Mouse (Mus musculus): ENCODE measurements around the gene Ppp1r1c. TPM values are rescaled to one million over a fixed set of nuclear protein-coding genes. Genes with fewer than 3 reads are reported as not detected.

Ppp1r1c gene
- polyA plus RNA-seq, 1 experiment from 2014 or later, result 0.29 TPM

DNA sequence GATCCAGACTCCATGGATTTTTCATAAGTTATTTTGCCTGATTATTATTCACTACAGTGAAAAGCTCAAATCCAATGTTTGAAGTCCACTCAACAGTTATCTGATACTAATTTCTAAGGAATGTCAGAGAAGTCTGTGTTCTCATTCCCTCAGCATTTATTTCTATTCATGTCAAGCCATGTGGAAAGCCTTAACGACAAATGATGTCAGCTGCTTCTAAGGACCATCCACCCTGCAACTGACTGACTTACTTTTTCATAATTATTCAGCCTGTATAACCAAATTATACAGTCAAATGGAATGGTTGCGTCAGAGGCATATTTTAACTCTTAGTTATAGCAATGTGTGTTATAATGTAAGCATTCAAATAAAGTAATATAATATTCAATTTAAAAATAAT, 8.3 kb downstream of the Ppp1r1c start:
- Histone ChIP-seq H3K9me3 (ENCODE audit: control insufficient read depth, low read length) (no peaks in the 10 kb centered on the region), H3K4me3 (ENCODE audit: low read depth, low read length) (no peak overlapping the region), H3K4me2 (no peak overlapping the region), H3K36me3 (ENCODE audit: control insufficient read depth, insufficient read depth, low read length) (no peaks in the 10 kb centered on the region), H3K27ac (ENCODE audit: low read depth, low read length) (no peak overlapping the region), H3K4me1 (replicated peaks; ENCODE audit: control insufficient read depth, insufficient read depth, low read length) (no peaks in the 10 kb centered on the region), H3K9ac (ENCODE audit: low read depth, low read length) (no peak overlapping the region), H3K27me3 (replicated peaks; ENCODE audit: control insufficient read depth, insufficient read depth, low read length) (no peaks in the 10 kb centered on the region)
- WGBS, result 79% methylated on average over 2 of the region's 2 CpGs
- no peak for ATAC-seq (replicated peaks; ENCODE audit: low FRiP score)
- DNase-seq (ENCODE audit: low spot score), result no peak

- no peak overlapping the region for H3K9ac ChIP-seq (ENCODE audit: low read depth, low read length)
- ATAC-seq (replicated peaks; ENCODE audit: low FRiP score) (no peak), DNase-seq (ENCODE audit: low spot score) (no peak)
- no peak overlapping the region for H3K4me2 ChIP-seq
- H3K9me3 ChIP-seq (ENCODE audit: control insufficient read depth, low read length), result no peaks in the 10 kb centered on the region
- H3K4me1 ChIP-seq (replicated peaks; ENCODE audit: control insufficient read depth, insufficient read depth, low read length), result no peaks in the 10 kb centered on the region
- H3K36me3 ChIP-seq (ENCODE audit: control insufficient read depth, insufficient read depth, low read length), result no peaks in the 10 kb centered on the region
- no peak overlapping the region for H3K27ac ChIP-seq (ENCODE audit: low read depth, low read length)
- H3K27me3 ChIP-seq (replicated peaks; ENCODE audit: control insufficient read depth, insufficient read depth, low read length), result no peaks in the 10 kb centered on the region
- H3K4me3 ChIP-seq (ENCODE audit: low read depth, low read length), result no peak overlapping the region
Measured at GRCm38 (mm10) chr2:79717846-79718245, 10.3 kb downstream of the Ppp1r1c start.

DNA sequence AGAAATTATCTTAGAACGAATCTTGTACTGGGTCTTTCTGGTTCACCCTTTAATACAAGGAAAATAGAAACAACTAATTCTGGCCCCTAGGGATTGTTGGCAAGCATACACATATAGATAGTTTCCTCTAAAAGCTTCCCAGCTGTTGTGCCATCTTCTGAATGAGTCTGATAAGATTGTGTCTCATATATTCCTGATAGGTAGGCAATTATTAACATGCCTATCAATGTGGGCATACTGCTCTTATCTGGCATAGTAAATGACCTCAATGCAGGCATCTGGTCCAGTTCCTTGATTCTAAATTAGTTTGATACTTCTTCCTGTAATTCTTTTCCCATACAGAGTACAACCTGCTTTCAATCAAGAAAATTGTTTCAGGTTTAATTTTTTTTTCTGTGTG, 14.8 kb downstream of the Ppp1r1c start:
- Histone ChIP-seq H3K9me3 (ENCODE audit: control insufficient read depth, low read length) (no peaks in the 10 kb centered on the region), H3K27ac (ENCODE audit: low read depth, low read length) (no peak overlapping the region), H3K4me1 (replicated peaks; ENCODE audit: control insufficient read depth, insufficient read depth, low read length) (no peaks in the 10 kb centered on the region), H3K9ac (ENCODE audit: low read depth, low read length) (no peak overlapping the region), H3K27me3 (replicated peaks; ENCODE audit: control insufficient read depth, insufficient read depth, low read length) (no peaks in the 10 kb centered on the region), H3K36me3 (ENCODE audit: control insufficient read depth, insufficient read depth, low read length) (no peaks in the 10 kb centered on the region), H3K4me2 (no peak overlapping the region), H3K4me3 (ENCODE audit: low read depth, low read length) (no peak overlapping the region)
- ATAC-seq (replicated peaks; ENCODE audit: low FRiP score) (no peak), DNase-seq (ENCODE audit: low spot score) (no peak)
- 87% methylated on average over 1 of the region's 1 CpGs for WGBS

DNA sequence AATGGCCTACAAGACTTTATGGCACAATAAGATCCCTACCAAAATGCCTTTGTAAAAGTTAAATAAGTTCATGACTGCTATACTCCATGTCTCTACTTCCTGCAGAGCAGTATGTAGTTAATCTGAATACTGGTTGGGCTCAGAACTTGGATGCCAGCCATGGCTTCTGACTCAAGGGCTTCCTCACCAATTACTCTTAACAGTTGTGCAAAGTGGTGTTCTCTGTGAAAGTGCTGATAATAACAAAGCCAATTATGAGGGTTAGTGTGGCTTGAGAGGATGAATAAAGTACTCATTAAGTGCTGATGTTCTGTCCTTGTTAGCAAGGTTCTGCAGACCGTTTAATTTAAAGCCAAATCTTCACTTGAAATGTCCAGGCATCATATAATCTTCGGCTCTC, 31.4 kb downstream of the Ppp1r1c start:
- no peak overlapping the region for H3K4me2 ChIP-seq
- DNase-seq (ENCODE audit: low spot score) (no peak), ATAC-seq (replicated peaks; ENCODE audit: low FRiP score) (no peak)
- no peaks in the 10 kb centered on the region for H3K9me3 ChIP-seq (ENCODE audit: control insufficient read depth, low read length)
- H3K4me1 ChIP-seq (replicated peaks; ENCODE audit: control insufficient read depth, insufficient read depth, low read length), result no peaks in the 10 kb centered on the region
- 68% methylated on average over 2 of the region's 2 CpGs for WGBS
- no peak overlapping the region for H3K4me3 ChIP-seq (ENCODE audit: low read depth, low read length)
- no peaks in the 10 kb centered on the region for H3K27me3 ChIP-seq (replicated peaks; ENCODE audit: control insufficient read depth, insufficient read depth, low read length)
- no peak overlapping the region; the same call in 1 of the 2 replicates for H3K27ac ChIP-seq (ENCODE audit: low read depth, low read length)
- H3K9ac ChIP-seq (ENCODE audit: low read depth, low read length), result no peak overlapping the region
- no peaks in the 10 kb centered on the region for H3K36me3 ChIP-seq (ENCODE audit: control insufficient read depth, insufficient read depth, low read length)

DNA sequence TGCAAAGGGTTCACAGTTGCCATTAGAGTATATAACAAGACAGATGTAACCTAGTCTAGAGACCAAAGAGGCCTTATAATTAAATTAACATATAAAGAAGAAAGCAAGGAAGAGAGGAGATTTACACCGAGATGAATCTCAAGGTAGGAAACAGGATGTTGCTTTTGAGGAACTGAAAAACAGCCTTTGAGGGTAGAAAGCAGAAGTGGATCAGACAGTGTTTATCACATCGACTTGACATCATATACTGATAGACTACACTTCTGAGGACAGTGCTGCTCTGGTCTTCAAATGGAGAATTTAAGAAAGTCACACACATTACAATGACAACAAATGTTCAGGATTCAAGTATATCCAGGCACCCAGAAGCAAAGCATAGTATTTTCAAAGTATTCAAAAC, 34.4 kb downstream of the Ppp1r1c start:
- Histone ChIP-seq H3K4me2 (no peak overlapping the region), H3K27ac (ENCODE audit: low read depth, low read length) (no peak overlapping the region), H3K4me1 (replicated peaks; ENCODE audit: control insufficient read depth, insufficient read depth, low read length) (no peaks in the 10 kb centered on the region), H3K4me3 (ENCODE audit: low read depth, low read length) (no peak overlapping the region), H3K9ac (ENCODE audit: low read depth, low read length) (no peak overlapping the region), H3K36me3 (ENCODE audit: control insufficient read depth, insufficient read depth, low read length) (no peaks in the 10 kb centered on the region), H3K27me3 (replicated peaks; ENCODE audit: control insufficient read depth, insufficient read depth, low read length) (no peaks in the 10 kb centered on the region), H3K9me3 (ENCODE audit: control insufficient read depth, low read length) (no peaks in the 10 kb centered on the region)
- WGBS, result 37% methylated on average over 2 of the region's 2 CpGs
- ATAC-seq (replicated peaks; ENCODE audit: low FRiP score) (no peak), DNase-seq (ENCODE audit: low spot score) (no peak)

DNA sequence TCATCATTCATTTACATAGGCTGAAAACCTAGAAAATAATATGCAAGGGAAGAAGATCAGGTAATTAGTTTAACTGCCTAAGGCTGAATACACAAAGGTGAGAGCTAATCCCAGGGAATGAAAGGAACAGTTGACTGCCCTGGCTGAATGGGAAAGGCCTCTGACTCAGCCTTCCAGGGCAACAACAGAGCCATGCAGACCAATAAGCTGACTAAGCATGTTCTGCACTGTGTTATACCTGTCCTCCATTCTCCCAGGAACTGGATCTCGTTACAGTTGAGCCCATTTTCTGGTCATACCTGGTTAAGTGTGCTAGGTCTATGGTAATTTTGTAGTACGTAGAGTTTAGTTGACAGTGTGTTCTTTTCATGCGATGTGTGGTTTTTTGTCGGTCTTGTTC, 36.6 kb downstream of the Ppp1r1c start:
- no peaks in the 10 kb centered on the region for H3K4me1 ChIP-seq (replicated peaks; ENCODE audit: control insufficient read depth, insufficient read depth, low read length)
- no peak overlapping the region for H3K4me3 ChIP-seq (ENCODE audit: low read depth, low read length)
- H3K27ac ChIP-seq (ENCODE audit: low read depth, low read length), result no peak overlapping the region
- H3K27me3 ChIP-seq (replicated peaks; ENCODE audit: control insufficient read depth, insufficient read depth, low read length), result no peaks in the 10 kb centered on the region
- 92% methylated on average over 4 of the region's 4 CpGs for WGBS
- H3K9me3 ChIP-seq (ENCODE audit: control insufficient read depth, low read length), result no peaks in the 10 kb centered on the region
- no peak overlapping the region for H3K9ac ChIP-seq (ENCODE audit: low read depth, low read length)
- ATAC-seq (replicated peaks; ENCODE audit: low FRiP score) (no peak), DNase-seq (ENCODE audit: low spot score) (no peak)
- no peaks in the 10 kb centered on the region for H3K36me3 ChIP-seq (ENCODE audit: control insufficient read depth, insufficient read depth, low read length)
- H3K4me2 ChIP-seq, result no peak overlapping the region

DNA sequence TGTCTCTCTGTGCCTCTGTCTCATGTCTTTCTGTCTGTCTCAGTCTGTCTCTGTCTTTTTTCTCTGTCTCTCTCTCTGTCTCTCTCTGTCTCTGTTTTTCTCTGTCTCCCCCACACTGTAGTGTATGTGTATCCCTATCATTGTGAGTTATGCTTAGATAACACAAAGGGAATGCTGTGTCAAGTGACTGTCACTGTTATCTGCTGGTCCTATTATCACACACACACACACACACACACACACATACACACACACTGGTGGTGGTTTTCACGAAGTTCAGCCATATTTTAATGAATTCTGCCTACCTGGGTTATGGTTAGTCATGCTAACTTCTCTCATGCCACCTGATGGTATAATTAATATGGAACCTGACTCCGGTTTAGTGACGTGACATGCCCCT, 44.1 kb downstream of the Ppp1r1c start:
- DNase-seq (ENCODE audit: low spot score) (no peak), ATAC-seq (replicated peaks; ENCODE audit: low FRiP score) (peak; percentile 90)
- Histone ChIP-seq H3K27me3 (replicated peaks; ENCODE audit: control insufficient read depth, insufficient read depth, low read length) (no peaks in the 10 kb centered on the region), H3K27ac (ENCODE audit: low read depth, low read length) (no peak overlapping the region), H3K4me3 (ENCODE audit: low read depth, low read length) (no peak overlapping the region), H3K4me2 (no peak overlapping the region), H3K4me1 (replicated peaks; ENCODE audit: control insufficient read depth, insufficient read depth, low read length) (no peaks in the 10 kb centered on the region), H3K36me3 (ENCODE audit: control insufficient read depth, insufficient read depth, low read length) (no peaks in the 10 kb centered on the region), H3K9ac (ENCODE audit: low read depth, low read length) (no peak overlapping the region), H3K9me3 (ENCODE audit: control insufficient read depth, low read length) (no peaks in the 10 kb centered on the region)
- 70% methylated on average over 3 of the region's 3 CpGs for WGBS

- no peaks in the 10 kb centered on the region for H3K36me3 ChIP-seq (ENCODE audit: control insufficient read depth, insufficient read depth, low read length)
- no peak for ATAC-seq (replicated peaks; ENCODE audit: low FRiP score)
- H3K27me3 ChIP-seq (replicated peaks; ENCODE audit: control insufficient read depth, insufficient read depth, low read length), result no peaks in the 10 kb centered on the region
- H3K9ac ChIP-seq (ENCODE audit: low read depth, low read length), result no peak overlapping the region
- 75% methylated on average over 4 of the region's 4 CpGs for WGBS
- H3K4me2 ChIP-seq, result no peak overlapping the region
- no peak for DNase-seq (ENCODE audit: low spot score)
- H3K9me3 ChIP-seq (ENCODE audit: control insufficient read depth, low read length), result no peaks in the 10 kb centered on the region
- H3K4me3 ChIP-seq (ENCODE audit: low read depth, low read length), result no peak overlapping the region
- H3K27ac ChIP-seq (ENCODE audit: low read depth, low read length), result no peak overlapping the region
- H3K4me1 ChIP-seq (replicated peaks; ENCODE audit: control insufficient read depth, insufficient read depth, low read length), result no peaks in the 10 kb centered on the region
Measured at GRCm38 (mm10) chr2:79760018-79760417, 52.4 kb downstream of the Ppp1r1c start.

GRCm38 (mm10) chr2:79762723-79763388, 55.3 kb downstream of the Ppp1r1c start:
- Histone ChIP-seq H3K27ac (ENCODE audit: low read depth, low read length) (no peak overlapping the region), H3K4me3 (ENCODE audit: low read depth, low read length) (no peak overlapping the region), H3K36me3 (ENCODE audit: control insufficient read depth, insufficient read depth, low read length) (no peaks in the 10 kb centered on the region), H3K9me3 (ENCODE audit: control insufficient read depth, low read length) (no peaks in the 10 kb centered on the region), H3K9ac (ENCODE audit: low read depth, low read length) (no peak overlapping the region), H3K4me2 (0 out of 2 replicates have a peak overlapping the region, but pooled peaks have one; percentile 16), H3K27me3 (replicated peaks; ENCODE audit: control insufficient read depth, insufficient read depth, low read length) (no peaks in the 10 kb centered on the region), H3K4me1 (replicated peaks; ENCODE audit: control insufficient read depth, insufficient read depth, low read length) (no peaks in the 10 kb centered on the region)
- DNase-seq (ENCODE audit: low spot score) (no peak), ATAC-seq (replicated peaks; ENCODE audit: low FRiP score) (peak; percentile 99)
- WGBS, result 51% methylated on average over 6 of the region's 6 CpGs
